Mouse (Mus musculus) heart, adult 2 months (tissue): Measurements from ENCODE around the gene Add2. TPM values are rescaled to one million over a fixed set of nuclear protein-coding genes. Genes with fewer than 3 reads are reported as not detected.

Source experiments
- DNase-seq, 2 experiments: peaks; one replicate each; pipeline ENCODE4 v3.0.0; 2021
- H3K27ac ChIP-seq: fragments of 200-600 bp; 2 replicates; pipeline ENCODE4 v1.8.1; 2022
- H3K27me3 ChIP-seq: fragments of 200-500 bp; 2 replicates; pipeline ENCODE4 v1.6.1; 2012; ENCODE audit warnings: mild to moderate bottlenecking, low read length, inconsistent platforms, mixed read lengths; ENCODE audit not compliant: control insufficient read depth, insufficient read depth
- H3K36me3 ChIP-seq: fragments of 200-500 bp; 2 replicates; pipeline ENCODE4 v1.6.1; 2012; ENCODE audit warnings: low read length, inconsistent platforms; ENCODE audit not compliant: control insufficient read depth, insufficient read depth
- H3K4me1 ChIP-seq: fragments of 200-500 bp; 2 replicates; pipeline ENCODE4 v1.6.1; 2011; ENCODE audit warnings: low read length; ENCODE audit not compliant: control insufficient read depth, insufficient read depth
- H3K4me3 ChIP-seq: fragments of 200-600 bp; 2 replicates; pipeline ENCODE4 v1.8.1; 2022
- H3K79me2 ChIP-seq: fragments of 200-500 bp; replicated peaks from 2 replicates; pipeline ENCODE4 v1.6.1; 2012; ENCODE audit warnings: mild to moderate bottlenecking, inconsistent platforms, low read length, moderate library complexity, mixed read lengths; ENCODE audit not compliant: control insufficient read depth, insufficient read depth
- H3K9ac ChIP-seq: fragments of 200-500 bp; 2 replicates; pipeline ENCODE4 v1.6.1; 2012; ENCODE audit warnings: low read depth, mild to moderate bottlenecking, control low read depth, inconsistent platforms, low read length, mixed read lengths
- CTCF ChIP-seq: fragments of 200-600 bp; IDR thresholded peaks from 2 replicates; pipeline ENCODE4 v1.8.1; 2022; ENCODE audit warnings: antibody characterized with exemption, mild to moderate bottlenecking, moderate library complexity
- EP300 ChIP-seq: fragments of 200-500 bp; IDR thresholded peaks from 2 replicates; pipeline ENCODE4 v1.6.1; 2011; ENCODE audit warnings: low read depth, low read length, control low read depth; ENCODE audit not compliant: insufficient read depth
- POLR2A ChIP-seq: fragments of 200-500 bp; IDR thresholded peaks from 2 replicates; pipeline ENCODE4 v1.6.1; 2011; ENCODE audit warnings: mild to moderate bottlenecking, low read depth, low read length, control low read depth; ENCODE audit not compliant: insufficient read depth
- WGBS: fragments of 180-500 bp; shearing (Covaris S2); methylation state at CpG from one replicate; pipeline ENCODE4 v1.1.7; 2018; 5-methylcytosine and 5-hydroxymethylcytosine counted together
- intact Hi-C: fragments of 180-260 bp; cut with DNase I; formaldehyde crosslinking; loops from one replicate; pipeline ENCODE4 v1.15.1; 2025
- polyA plus RNA-seq: library from polyadenylated mRNA; depleted of rRNA; stranded (reverse); fragments of >200 nt; gene quantifications from 2 replicates; pipeline ENCODE4 v1.2.3, GENCODE M21; 2012
- total RNA-seq, 2 experiments: library from RNA; stranded (reverse); gene quantifications; 2 replicates each; pipeline ENCODE4 v1.2.3; 2021

Gene Add2
- total and polyA plus RNA-seq, 3 experiments = 0.16 to 0.39 (median 0.25) TPM

DNA sequence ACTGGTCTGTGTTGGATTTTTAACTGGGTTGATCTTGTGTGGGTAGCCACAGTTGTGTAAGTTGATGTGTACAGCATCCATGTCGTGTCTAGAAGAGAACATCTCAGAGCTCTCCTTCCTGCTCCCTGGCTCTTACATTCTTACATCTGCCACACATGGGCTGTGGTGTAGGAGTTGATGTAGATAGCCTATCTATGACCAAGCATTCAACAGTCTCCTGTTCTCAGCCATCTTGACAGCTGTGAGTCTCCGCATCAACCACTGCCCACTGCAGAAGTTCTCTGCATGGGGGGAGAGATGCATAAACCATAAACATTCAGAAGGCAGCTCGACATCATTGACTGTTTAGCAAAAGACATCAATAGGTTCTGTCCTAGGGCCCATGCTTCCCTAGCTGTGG is 41.4 kb downstream of the Add2 start:
- intact Hi-C loops = no loop called here
- H3K27ac ChIP-seq = no peak overlapping the region
- H3K79me2 ChIP-seq = no peaks in the 10 kb centered on the region
- TF ChIP-seq POLR2A (no peak), EP300 (no peak), CTCF (no peak)
- no peak overlapping the region for H3K9ac ChIP-seq
- H3K4me1 ChIP-seq = no peaks in the 10 kb centered on the region
- no peaks in the 10 kb centered on the region for H3K27me3 ChIP-seq
- 72% methylated on average over 3 of the region's 3 CpGs for WGBS
- no peak overlapping the region for H3K4me3 ChIP-seq
- no peak for DNase-seq
- H3K36me3 ChIP-seq = no peaks in the 10 kb centered on the region

DNA sequence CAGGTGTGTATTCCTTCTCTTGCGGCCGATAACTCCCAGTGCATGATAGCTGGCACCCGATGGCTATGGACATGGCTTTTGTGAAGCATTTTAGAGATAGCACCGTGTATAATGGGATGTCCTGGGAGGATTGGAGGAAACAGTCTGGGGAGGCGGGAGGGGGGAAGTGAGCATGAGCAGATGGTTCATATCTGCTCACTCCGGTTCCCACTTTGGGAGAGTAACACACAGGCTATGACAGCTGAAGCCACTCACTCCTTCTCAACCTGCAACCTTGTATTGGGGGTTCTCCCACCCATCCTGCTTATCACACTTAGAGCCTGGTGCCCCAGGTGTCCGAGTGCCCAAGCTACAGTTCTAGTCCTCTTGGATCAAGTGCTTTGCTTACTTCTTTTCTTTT is 41.8 kb downstream of the Add2 start:
- DNase-seq = no peak
- Histone ChIP-seq H3K4me1 (no peaks in the 10 kb centered on the region), H3K79me2 (no peaks in the 10 kb centered on the region), H3K27ac (no peak overlapping the region), H3K27me3 (no peaks in the 10 kb centered on the region), H3K36me3 (no peaks in the 10 kb centered on the region), H3K9ac (no peak overlapping the region), H3K4me3 (no peak overlapping the region)
- WGBS = 48% methylated on average over 7 of the region's 7 CpGs
- intact Hi-C loops = no loop called here
- TF ChIP-seq EP300 (no peak), POLR2A (no peak), CTCF (no peak)

DNA sequence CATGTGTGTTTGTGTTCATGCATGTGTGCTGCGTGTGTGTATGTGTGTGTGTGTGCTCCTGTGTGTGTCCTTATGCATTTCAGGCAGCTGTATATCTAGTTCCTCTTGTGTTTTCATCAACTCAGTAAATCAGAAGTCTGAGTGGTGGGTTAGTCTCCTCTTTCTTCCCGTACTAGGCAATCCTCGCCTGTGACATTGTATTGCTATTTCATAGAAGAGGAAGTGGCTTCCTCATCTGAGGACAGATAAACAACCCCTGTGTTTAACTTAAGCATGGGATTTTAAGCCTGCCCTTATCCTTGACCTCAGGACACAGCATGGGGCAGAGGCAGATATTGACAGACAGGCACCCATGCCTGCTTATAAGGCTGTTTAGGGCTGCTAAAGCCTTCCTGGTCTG is 45.4 kb downstream of the Add2 start:
- intact Hi-C loops = no loop called here
- no peaks in the 10 kb centered on the region for H3K27me3 ChIP-seq
- no peaks in the 10 kb centered on the region for H3K36me3 ChIP-seq
- H3K4me1 ChIP-seq = no peaks in the 10 kb centered on the region
- H3K9ac ChIP-seq = no peak overlapping the region
- no peak overlapping the region for H3K4me3 ChIP-seq
- WGBS = 73% methylated on average over 3 of the region's 3 CpGs
- no peak for DNase-seq
- H3K27ac ChIP-seq = no peak overlapping the region
- TF ChIP-seq EP300 = no peak
- TF ChIP-seq CTCF = no peak
- TF ChIP-seq POLR2A = no peak
- H3K79me2 ChIP-seq = no peaks in the 10 kb centered on the region

DNA sequence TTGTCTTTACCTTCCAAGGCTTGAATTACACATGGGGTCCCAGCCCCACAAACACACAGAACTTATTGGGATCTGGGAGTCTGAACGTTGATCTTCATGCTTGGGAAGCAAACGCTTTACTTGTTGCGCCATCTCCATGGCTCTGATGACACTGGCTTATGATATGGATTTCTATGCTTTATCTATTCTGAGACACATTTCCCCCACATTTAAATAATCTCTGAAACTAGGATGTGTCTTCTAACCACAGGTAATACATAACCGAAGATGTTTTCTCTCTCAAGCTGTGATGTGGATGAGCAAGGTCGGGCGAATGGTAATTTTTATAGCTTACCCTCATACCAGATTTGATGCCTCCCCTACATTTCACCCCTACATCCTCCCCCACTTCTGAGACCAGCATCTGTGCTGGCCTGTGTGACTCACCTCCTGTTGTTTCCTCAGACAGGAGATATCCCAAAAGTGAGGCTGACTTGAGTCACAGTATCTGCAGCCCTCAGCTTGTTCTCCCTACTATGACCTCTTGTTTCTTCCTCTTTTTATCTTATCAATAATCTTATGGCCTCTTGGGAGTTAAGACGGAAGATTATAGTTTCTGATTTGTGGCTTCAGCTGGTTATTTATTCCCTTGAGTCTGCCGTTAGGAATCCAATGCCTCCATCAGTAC is 46.2 kb downstream of the Add2 start:
- no peaks in the 10 kb centered on the region for H3K36me3 ChIP-seq
- no peak overlapping the region for H3K4me3 ChIP-seq
- no peak for DNase-seq
- intact Hi-C loops = no loop called here
- no peak overlapping the region for H3K27ac ChIP-seq
- no peaks in the 10 kb centered on the region for H3K27me3 ChIP-seq
- no peaks in the 10 kb centered on the region for H3K4me1 ChIP-seq
- no peak overlapping the region for H3K9ac ChIP-seq
- H3K79me2 ChIP-seq = no peaks in the 10 kb centered on the region
- TF ChIP-seq CTCF = no peak
- TF ChIP-seq EP300 = no peak
- no peak for TF ChIP-seq POLR2A
- WGBS = 73% methylated on average over 8 of the region's 8 CpGs

DNA sequence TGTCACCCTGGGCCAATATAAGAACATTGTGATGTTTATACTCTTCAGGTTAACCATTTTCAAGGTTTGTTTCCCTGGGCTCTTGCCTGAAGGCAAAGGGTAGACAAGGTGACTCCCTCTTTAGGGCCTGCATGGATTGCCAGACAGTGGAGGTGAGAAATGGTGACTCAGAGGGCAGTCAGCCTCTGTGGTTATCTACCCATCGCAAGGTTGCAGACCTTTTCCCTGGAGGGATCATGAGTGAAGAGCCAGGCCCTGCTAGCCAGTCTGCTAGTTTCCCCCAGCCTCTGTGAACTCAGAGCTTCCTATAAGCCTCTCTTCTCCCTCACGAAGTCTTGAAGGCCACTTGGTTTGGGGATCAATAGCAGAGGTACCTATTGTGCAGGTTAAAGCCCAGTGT is 48.0 kb downstream of the Add2 start:
- H3K4me1 ChIP-seq = no peaks in the 10 kb centered on the region
- intact Hi-C loops = no loop called here
- 74% methylated on average over 2 of the region's 2 CpGs for WGBS
- no peaks in the 10 kb centered on the region for H3K36me3 ChIP-seq
- no peak overlapping the region for H3K4me3 ChIP-seq
- no peak overlapping the region for H3K9ac ChIP-seq
- DNase-seq = no peak
- no peaks in the 10 kb centered on the region; the same call in 1 of the 2 replicates for H3K27me3 ChIP-seq
- no peaks in the 10 kb centered on the region for H3K79me2 ChIP-seq
- H3K27ac ChIP-seq = no peak overlapping the region
- TF ChIP-seq CTCF (no peak), EP300 (no peak), POLR2A (no peak)

DNA sequence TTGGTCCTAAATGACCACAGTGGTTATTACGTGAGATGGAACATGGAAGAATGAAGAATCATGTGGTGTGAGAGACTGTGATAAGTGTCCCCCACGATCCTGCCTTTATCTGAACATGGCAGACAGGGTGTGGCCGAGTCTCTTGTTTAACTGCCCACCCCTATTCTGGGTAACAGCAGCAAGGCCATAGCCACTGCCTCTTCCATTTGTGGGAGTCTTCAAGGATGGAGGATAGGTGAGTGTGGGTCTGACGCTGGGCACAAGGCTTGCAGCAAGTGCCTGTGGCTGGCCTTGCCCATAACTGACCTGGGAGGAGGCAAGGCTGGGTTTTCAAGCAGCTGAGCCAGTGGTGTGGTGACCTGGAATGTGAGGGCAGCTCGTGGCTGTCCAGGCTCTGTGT is 49.4 kb downstream of the Add2 start:
- no peak for DNase-seq
- intact Hi-C loops = no loop called here
- Histone ChIP-seq H3K36me3 (no peaks in the 10 kb centered on the region), H3K4me1 (no peaks in the 10 kb centered on the region), H3K27me3 (no peaks in the 10 kb centered on the region; the same call in 1 of the 2 replicates), H3K27ac (no peak overlapping the region), H3K9ac (no peak overlapping the region), H3K4me3 (no peak overlapping the region), H3K79me2 (no peaks in the 10 kb centered on the region)
- WGBS = 59% methylated on average over 5 of the region's 5 CpGs
- TF ChIP-seq EP300 (no peak), POLR2A (no peak), CTCF (no peak)
